Mouse (Mus musculus) limb, embryonic 14.5 days (tissue): ENCODE data around the gene Kdm8. TPM values are rescaled to one million over a fixed set of nuclear protein-coding genes. Genes with fewer than 3 reads are reported as not detected.
A peak's percentile ranks its signal among the peaks of the same experiment; 100 is the strongest.

Experiments
- ATAC-seq: fragments of 200-750 bp; cut with Nextera tagmentation; 2 replicates; pipeline ENCODE4 v1.8.0; 2017; ENCODE audit warnings: low read depth, moderate number of reproducible peaks, moderate TSS enrichment; ENCODE audit not compliant: low FRiP score
- DNase-seq: peaks from one replicate; pipeline ENCODE4 v3.0.0-alpha.2; 2015; ENCODE audit warnings: low spot score
- H3K27ac ChIP-seq: fragments of 300-500 bp; sonication (generic); replicated peaks from 2 replicates; pipeline ENCODE4 v1.5.1; 2014; ENCODE audit warnings: low read depth, mild to moderate bottlenecking, low read length, moderate library complexity, mixed read lengths
- H3K27me3 ChIP-seq: fragments of 300-500 bp; sonication (generic); 2 replicates; pipeline ENCODE4 v1.6.1; 2014; ENCODE audit warnings: low read length, mixed read lengths; ENCODE audit not compliant: control insufficient read depth, insufficient read depth
- H3K36me3 ChIP-seq: fragments of 300-500 bp; sonication (generic); 2 replicates; pipeline ENCODE4 v1.6.1; 2014; ENCODE audit warnings: mild to moderate bottlenecking, low read length, moderate library complexity, mixed read lengths; ENCODE audit not compliant: control insufficient read depth, insufficient read depth
- H3K4me1 ChIP-seq: fragments of 300-500 bp; sonication (generic); 2 replicates; pipeline ENCODE4 v1.6.1; 2014; ENCODE audit warnings: antibody characterized with exemption, low read length, mixed read lengths; ENCODE audit not compliant: control insufficient read depth, insufficient read depth
- H3K4me2 ChIP-seq: fragments of 300-500 bp; sonication (generic); replicated peaks from 2 replicates; pipeline ENCODE4 v1.6.1; 2014; ENCODE audit warnings: low read depth, mild to moderate bottlenecking, low read length, moderate library complexity; ENCODE audit not compliant: severe bottlenecking
- H3K4me3 ChIP-seq: fragments of 300-500 bp; sonication (generic); replicated peaks from 2 replicates; pipeline ENCODE4 v1.5.1; 2014; ENCODE audit warnings: low read length
- H3K9ac ChIP-seq: fragments of 300-500 bp; sonication (generic); 2 replicates; pipeline ENCODE4 v1.6.1; 2014; ENCODE audit warnings: mild to moderate bottlenecking, low read depth, low read length, moderate library complexity; ENCODE audit not compliant: severe bottlenecking
- H3K9me3 ChIP-seq: fragments of 300-500 bp; sonication (generic); 2 replicates; pipeline ENCODE4 v1.6.1; 2016; ENCODE audit warnings: low read length; ENCODE audit not compliant: control insufficient read depth
- POLR2A ChIP-seq: fragments of 200-500 bp; IDR thresholded peaks from 2 replicates; pipeline ENCODE4 v1.8.0; 2012; ENCODE audit warnings: inconsistent platforms, mild to moderate bottlenecking, moderate library complexity, borderline replicate concordance; ENCODE audit not compliant: insufficient read depth, insufficient read length; ENCODE audit errors: extremely low read depth
- WGBS: fragments of 180-500 bp; shearing (Covaris S2); extraction: QIAGEN DNeasy Blood & Tissue Kit; methylation state at CpG from one replicate; pipeline ENCODE4 v1.1.7; 2014; 5-methylcytosine and 5-hydroxymethylcytosine counted together
- polyA plus RNA-seq, 2 experiments: library from polyadenylated mRNA; depleted of rRNA in 1 of 2; stranded (reverse) in 1 of 2; unstranded in 1 of 2; fragments of >200 nt; fragmentation: Nextera tagmentation in 1 of 2; extraction: Ambion mirVana in 1 of 2; gene quantifications; 2 replicates each; pipeline versions ENCODE4 v1.2.1 to v1.2.3; 2012 to 2014

Gene Kdm8
- polyA plus RNA-seq, 2 experiments: 8.9 to 11.1 TPM

DNA sequence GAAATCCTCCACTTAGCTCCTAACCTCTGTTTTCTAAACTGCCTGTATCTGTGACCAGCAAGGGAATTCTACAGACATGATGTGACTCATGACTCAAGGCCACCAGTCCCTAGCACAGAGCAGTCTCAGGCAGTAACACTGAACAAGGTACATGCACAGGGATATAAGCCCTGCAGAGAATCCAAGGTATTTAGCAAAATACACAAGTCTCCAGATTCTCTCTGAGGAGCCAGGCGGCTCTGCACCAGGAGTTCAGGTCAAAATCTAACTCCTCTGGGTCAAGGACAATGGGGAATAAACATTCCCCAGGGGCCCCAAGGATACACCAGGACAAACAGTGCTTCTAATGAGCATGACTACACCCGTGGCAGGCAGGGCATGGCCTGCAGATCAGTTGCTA lies 38.4 kb downstream of the Kdm8 start:
- peaks cover 65% of the 10 kb centered on the region for H3K36me3 ChIP-seq

DNA sequence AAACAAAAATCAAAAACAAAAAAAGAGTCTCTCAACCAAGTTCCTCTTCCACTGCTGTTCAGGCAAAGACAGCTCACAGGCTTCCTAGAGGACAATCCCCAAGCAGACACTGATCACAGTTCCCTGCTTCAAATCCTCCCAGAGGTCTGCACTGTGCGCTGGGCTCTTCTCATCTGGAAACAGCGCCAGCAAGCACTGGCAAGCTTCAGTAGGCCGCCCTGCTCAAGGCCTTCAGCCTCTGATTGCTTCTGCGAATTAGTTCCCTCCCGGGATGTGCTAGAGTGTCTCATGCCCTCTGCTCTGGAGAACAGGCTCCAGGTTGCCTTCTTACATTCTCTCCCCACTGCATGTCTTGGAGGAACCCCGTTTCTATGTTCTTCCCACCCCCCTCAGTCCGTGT lies 40.3 kb downstream of the Kdm8 start:
- no peak overlapping the region for H3K4me2 ChIP-seq
- H3K36me3 ChIP-seq: peaks cover 55% of the 10 kb centered on the region
- H3K4me1 ChIP-seq: no peaks in the 10 kb centered on the region
- DNase-seq (no peak), ATAC-seq (no peak)
- no peaks in the 10 kb centered on the region for H3K9me3 ChIP-seq
- no peak overlapping the region for H3K27ac ChIP-seq
- no peak overlapping the region for H3K4me3 ChIP-seq
- no peak overlapping the region for H3K9ac ChIP-seq
- 90% methylated on average over 7 of the region's 7 CpGs for WGBS
- H3K27me3 ChIP-seq: no peaks in the 10 kb centered on the region
- TF ChIP-seq POLR2A: no peak

More for the DNA sequence above, 38.4 kb downstream of the Kdm8 start:
- no peak for TF ChIP-seq POLR2A
- DNase-seq (no peak), ATAC-seq (no peak)
- no peak overlapping the region for H3K4me3 ChIP-seq
- H3K4me1 ChIP-seq: no peaks in the 10 kb centered on the region
- no peaks in the 10 kb centered on the region for H3K27me3 ChIP-seq
- H3K4me2 ChIP-seq: no peak overlapping the region
- 79% methylated on average over 2 of the region's 2 CpGs for WGBS
- H3K27ac ChIP-seq: no peak overlapping the region
- no peak overlapping the region for H3K9ac ChIP-seq
- H3K9me3 ChIP-seq: no peaks in the 10 kb centered on the region

DNA sequence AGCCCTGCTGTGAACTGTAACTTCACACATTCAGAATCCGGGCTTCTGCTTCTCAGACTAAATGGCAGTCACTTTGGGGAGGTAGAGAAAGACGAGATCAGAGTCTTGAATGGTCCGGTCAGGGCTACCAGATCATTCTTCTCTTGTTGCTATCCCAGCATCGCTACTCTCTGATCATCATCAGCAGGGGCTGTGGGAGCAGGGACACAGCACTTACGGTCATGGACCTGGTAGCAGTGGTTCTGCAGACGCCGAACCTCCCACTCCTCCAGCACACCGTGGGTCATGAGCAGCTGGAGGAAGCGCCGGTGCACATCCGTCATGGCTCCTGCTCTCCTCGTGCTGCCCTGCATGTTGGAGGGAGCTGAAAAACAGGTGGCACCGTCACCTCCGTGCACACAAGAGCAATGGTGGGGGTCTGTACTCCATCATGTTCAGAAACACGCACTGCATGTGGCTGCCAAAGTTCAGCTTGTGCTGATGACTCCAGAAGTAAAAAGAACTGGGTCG lies 41.7 kb downstream of the Kdm8 start:
- no peak for ATAC-seq
- Histone ChIP-seq H3K27ac (no peak overlapping the region), H3K27me3 (no peaks in the 10 kb centered on the region), H3K4me2 (no peak overlapping the region), H3K9ac (no peak overlapping the region), H3K4me3 (no peak overlapping the region), H3K9me3 (no peaks in the 10 kb centered on the region), H3K4me1 (peaks cover 6% of the 10 kb centered on the region), H3K36me3 (peaks cover 46% of the 10 kb centered on the region)
- no peak for TF ChIP-seq POLR2A
- 92% methylated on average over 16 of the region's 16 CpGs for WGBS
- DNase-seq: no peak

DNA sequence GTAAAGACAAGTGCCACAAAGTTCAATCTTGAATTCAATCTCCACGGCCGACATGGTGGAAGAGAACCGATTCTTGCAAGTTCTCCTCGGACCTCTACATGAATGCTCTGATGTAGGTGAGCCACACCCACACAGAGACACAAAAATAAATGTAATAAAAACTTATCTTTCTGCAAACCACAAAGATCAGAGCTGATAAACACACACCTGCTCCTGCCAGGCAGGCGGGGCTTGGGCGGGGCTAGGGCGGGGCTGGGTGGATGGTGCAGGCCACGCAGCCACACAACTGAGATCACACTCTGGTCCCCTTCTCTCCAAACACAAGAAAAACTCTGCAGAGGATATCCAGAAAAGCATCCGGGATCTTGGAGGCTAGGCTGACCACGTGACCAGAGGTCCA lies 42.6 kb downstream of the Kdm8 start:
- DNase-seq: no peak
- no peak for TF ChIP-seq POLR2A

DNA sequence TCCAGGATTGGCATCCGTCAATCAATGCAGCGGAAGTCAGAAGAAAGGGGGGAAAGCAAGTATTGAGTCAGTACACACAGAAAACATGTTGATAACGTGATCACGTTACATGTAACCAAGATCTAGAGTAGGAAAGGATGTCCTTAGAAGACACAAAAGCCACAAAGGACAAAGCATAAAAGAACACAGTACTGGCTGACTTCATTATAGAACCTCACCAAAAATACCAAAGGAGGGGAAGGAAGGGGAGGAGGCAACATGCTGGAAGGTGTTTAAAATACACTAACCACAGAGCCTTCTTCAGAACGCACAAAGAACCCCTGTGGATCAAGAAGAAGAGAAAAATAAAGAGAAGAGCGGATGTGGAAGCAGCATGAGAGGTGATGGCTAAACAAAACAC lies 44.2 kb downstream of the Kdm8 start:
- TF ChIP-seq POLR2A: no peak
- H3K4me3 ChIP-seq: no peak overlapping the region
- H3K27me3 ChIP-seq: no peaks in the 10 kb centered on the region
- H3K4me1 ChIP-seq: peaks cover 16% of the 10 kb centered on the region
- no peak for ATAC-seq
- H3K27ac ChIP-seq: no peak overlapping the region
- 93% methylated on average over 6 of the region's 6 CpGs for WGBS
- peaks cover 29% of the 10 kb centered on the region for H3K36me3 ChIP-seq
- no peak overlapping the region for H3K9ac ChIP-seq
- DNase-seq: no peak
- no peak overlapping the region for H3K4me2 ChIP-seq
- H3K9me3 ChIP-seq: no peaks in the 10 kb centered on the region

More for the DNA sequence above, 42.6 kb downstream of the Kdm8 start:
- WGBS: 84% methylated on average over 10 of the region's 10 CpGs
- no peak for ATAC-seq
- H3K4me2 ChIP-seq: no peak overlapping the region
- no peak overlapping the region for H3K4me3 ChIP-seq
- no peak overlapping the region for H3K27ac ChIP-seq
- H3K4me1 ChIP-seq: peaks cover 10% of the 10 kb centered on the region
- H3K27me3 ChIP-seq: no peaks in the 10 kb centered on the region
- H3K36me3 ChIP-seq: peaks cover 44% of the 10 kb centered on the region
- no peak overlapping the region for H3K9ac ChIP-seq
- H3K9me3 ChIP-seq: no peaks in the 10 kb centered on the region

DNA sequence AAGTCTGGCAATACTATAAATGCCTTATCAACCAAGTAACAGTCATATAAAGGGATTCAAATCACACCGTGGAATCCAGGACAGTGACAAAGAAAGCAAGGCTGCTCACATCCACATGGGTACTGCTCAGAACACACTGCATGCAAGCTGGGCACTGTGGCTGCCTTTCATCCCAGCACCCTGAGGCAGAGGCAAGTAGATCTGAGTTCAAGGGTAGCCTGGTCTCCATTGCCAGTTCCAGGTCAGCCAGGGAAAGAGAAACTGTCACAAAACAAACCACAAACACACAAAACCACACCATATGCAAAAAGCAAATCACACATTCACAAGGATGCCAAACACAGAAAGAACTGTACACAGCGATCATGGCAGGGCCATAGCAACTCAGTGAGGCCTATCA lies 45.2 kb downstream of the Kdm8 start:
- no peak overlapping the region for H3K4me3 ChIP-seq
- no peak overlapping the region for H3K4me2 ChIP-seq
- no peak for ATAC-seq
- DNase-seq: no peak
- WGBS: 92% methylated on average over 2 of the region's 2 CpGs
- H3K9me3 ChIP-seq: no peaks in the 10 kb centered on the region
- no peak overlapping the region for H3K27ac ChIP-seq
- H3K9ac ChIP-seq: 0 out of 2 replicates have a peak overlapping the region, but pooled peaks have one; percentile 38
- peaks cover 16% of the 10 kb centered on the region for H3K4me1 ChIP-seq
- TF ChIP-seq POLR2A: no peak
- H3K27me3 ChIP-seq: no peaks in the 10 kb centered on the region
- peaks cover 20% of the 10 kb centered on the region for H3K36me3 ChIP-seq
